Mouse (Mus musculus): ENCODE results near the gene Wdr77. TPM values are rescaled to one million over a fixed set of nuclear protein-coding genes. Genes with fewer than 3 reads are reported as not detected.

The Wdr77 gene
- polyA plus RNA-seq, 1 experiment: 56.9 TPM

GRCm38 (mm10) chr3:105931095-105931494 lies 28.1 kb upstream of the Wdr77 start:
- H3K27ac ChIP-seq (ENCODE audit: insufficient read depth, low read length): no peak overlapping the region
- TF ChIP-seq POLR2A (IDR thresholded peaks at IDR 0.05; ENCODE audit: borderline replicate concordance, insufficient read depth, low read length) (no peak), CTCF (IDR thresholded peaks at IDR 0.05; ENCODE audit: borderline replicate concordance, insufficient read depth, low read depth, low read length) (no peak)
- DNase-seq: no peak
- H3K4me1 ChIP-seq (ENCODE audit: control insufficient read depth, insufficient read depth, low read length): no peaks in the 10 kb centered on the region
- no peak overlapping the region for H3K4me3 ChIP-seq (replicated peaks; ENCODE audit: insufficient read depth, low read depth, low read length)
- 93% methylated on average over 2 of the region's 2 CpGs for WGBS
- no peaks in the 10 kb centered on the region for H3K27me3 ChIP-seq (ENCODE audit: control insufficient read depth, insufficient read depth, low read length)

- no peak for TF ChIP-seq CTCF (IDR thresholded peaks at IDR 0.05; ENCODE audit: borderline replicate concordance, insufficient read depth, low read depth, low read length)
- no peak for TF ChIP-seq POLR2A (IDR thresholded peaks at IDR 0.05; ENCODE audit: borderline replicate concordance, insufficient read depth, low read length)
- H3K4me3 ChIP-seq (replicated peaks; ENCODE audit: insufficient read depth, low read depth, low read length): no peak within 1 kb of the TSS
- no peak within 1 kb of the TSS for H3K27ac ChIP-seq (ENCODE audit: insufficient read depth, low read length)
- 81% methylated on average over 8 of the region's 8 CpGs for WGBS
- DNase-seq: no peak
- H3K4me1 ChIP-seq (ENCODE audit: control insufficient read depth, insufficient read depth, low read length): no peaks in the 10 kb centered on the region
- H3K27me3 ChIP-seq (ENCODE audit: control insufficient read depth, insufficient read depth, low read length): no peaks in the 10 kb centered on the region
These were observed 26.7 kb upstream of the Wdr77 start, which contains the start of gene I830077J02Rik for GRCm38 (mm10) chr3:105932240-105933071. Gene I830077J02Rik, minus strand, starts transcription at chr3:105932664.

GRCm38 (mm10) chr3:105933926-105934325 lies 25.2 kb upstream of the Wdr77 start:
- WGBS: 85% methylated on average over 6 of the region's 6 CpGs
- DNase-seq: no peak

GRCm38 (mm10) chr3:105935033-105935432 lies 24.1 kb upstream of the Wdr77 start:
- TF ChIP-seq CTCF (IDR thresholded peaks at IDR 0.05; ENCODE audit: borderline replicate concordance, insufficient read depth, low read depth, low read length): no peak
- no peak for TF ChIP-seq POLR2A (IDR thresholded peaks at IDR 0.05; ENCODE audit: borderline replicate concordance, insufficient read depth, low read length)
- DNase-seq: peak in 1 of 2 experiments; percentile 18
- Histone ChIP-seq H3K4me3 (replicated peaks; ENCODE audit: insufficient read depth, low read depth, low read length) (no peak overlapping the region), H3K27me3 (ENCODE audit: control insufficient read depth, insufficient read depth, low read length) (no peaks in the 10 kb centered on the region), H3K4me1 (ENCODE audit: control insufficient read depth, insufficient read depth, low read length) (no peaks in the 10 kb centered on the region), H3K27ac (ENCODE audit: insufficient read depth, low read length) (no peak overlapping the region)
- 23% methylated on average over 5 of the region's 5 CpGs for WGBS

More at GRCm38 (mm10) chr3:105933926-105934325, 25.2 kb upstream of the Wdr77 start:
- Histone ChIP-seq H3K4me1 (ENCODE audit: control insufficient read depth, insufficient read depth, low read length) (no peaks in the 10 kb centered on the region), H3K27me3 (ENCODE audit: control insufficient read depth, insufficient read depth, low read length) (no peaks in the 10 kb centered on the region), H3K27ac (ENCODE audit: insufficient read depth, low read length) (no peak overlapping the region), H3K4me3 (replicated peaks; ENCODE audit: insufficient read depth, low read depth, low read length) (no peak overlapping the region)
- TF ChIP-seq POLR2A (IDR thresholded peaks at IDR 0.05; ENCODE audit: borderline replicate concordance, insufficient read depth, low read length) (no peak), CTCF (IDR thresholded peaks at IDR 0.05; ENCODE audit: borderline replicate concordance, insufficient read depth, low read depth, low read length) (no peak)

- H3K27ac ChIP-seq (ENCODE audit: insufficient read depth, low read length): no peak overlapping the region
- no peaks in the 10 kb centered on the region for H3K4me1 ChIP-seq (ENCODE audit: control insufficient read depth, insufficient read depth, low read length)
- no peak for DNase-seq
- H3K4me3 ChIP-seq (replicated peaks; ENCODE audit: insufficient read depth, low read depth, low read length): no peak overlapping the region
- WGBS: 91% methylated on average over 4 of the region's 4 CpGs
- H3K27me3 ChIP-seq (ENCODE audit: control insufficient read depth, insufficient read depth, low read length): no peaks in the 10 kb centered on the region
- TF ChIP-seq POLR2A (IDR thresholded peaks at IDR 0.05; ENCODE audit: borderline replicate concordance, insufficient read depth, low read length): no peak
- no peak for TF ChIP-seq CTCF (IDR thresholded peaks at IDR 0.05; ENCODE audit: borderline replicate concordance, insufficient read depth, low read depth, low read length)
These were observed 23.1 kb upstream of the Wdr77 start for GRCm38 (mm10) chr3:105936111-105936510.

GRCm38 (mm10) chr3:105951348-105951747 lies 7.8 kb upstream of the Wdr77 start:
- Histone ChIP-seq H3K4me1 (ENCODE audit: control insufficient read depth, insufficient read depth, low read length) (no peaks in the 10 kb centered on the region), H3K27me3 (ENCODE audit: control insufficient read depth, insufficient read depth, low read length) (no peaks in the 10 kb centered on the region), H3K4me3 (replicated peaks; ENCODE audit: insufficient read depth, low read depth, low read length) (no peak overlapping the region), H3K27ac (ENCODE audit: insufficient read depth, low read length) (no peak overlapping the region)
- TF ChIP-seq CTCF (IDR thresholded peaks at IDR 0.05; ENCODE audit: borderline replicate concordance, insufficient read depth, low read depth, low read length) (no peak), POLR2A (IDR thresholded peaks at IDR 0.05; ENCODE audit: borderline replicate concordance, insufficient read depth, low read length) (no peak)
- DNase-seq: no peak
- WGBS: 85% methylated on average over 7 of the region's 7 CpGs

GRCm38 (mm10) chr3:105957235-105957634 lies 1.9 kb upstream of the Wdr77 start:
- no peak overlapping the region for H3K27ac ChIP-seq (ENCODE audit: insufficient read depth, low read length)
- 91% methylated on average over 1 of the region's 1 CpGs for WGBS
- no peak for DNase-seq
- H3K4me1 ChIP-seq (ENCODE audit: control insufficient read depth, insufficient read depth, low read length): no peaks in the 10 kb centered on the region; the same call in 1 of the 2 replicates
- no peaks in the 10 kb centered on the region for H3K27me3 ChIP-seq (ENCODE audit: control insufficient read depth, insufficient read depth, low read length)
- TF ChIP-seq CTCF (IDR thresholded peaks at IDR 0.05; ENCODE audit: borderline replicate concordance, insufficient read depth, low read depth, low read length): no peak
- no peak for TF ChIP-seq POLR2A (IDR thresholded peaks at IDR 0.05; ENCODE audit: borderline replicate concordance, insufficient read depth, low read length)
- peak overlapping the region; percentile 25 for H3K4me3 ChIP-seq (replicated peaks; ENCODE audit: insufficient read depth, low read depth, low read length)

- no peak for TF ChIP-seq CTCF (IDR thresholded peaks at IDR 0.05; ENCODE audit: borderline replicate concordance, insufficient read depth, low read depth, low read length)
- TF ChIP-seq POLR2A (IDR thresholded peaks at IDR 0.05; ENCODE audit: borderline replicate concordance, insufficient read depth, low read length): no peak
- Histone ChIP-seq H3K4me3 (replicated peaks; ENCODE audit: insufficient read depth, low read depth, low read length) (peak overlapping the region; percentile 69), H3K4me1 (ENCODE audit: control insufficient read depth, insufficient read depth, low read length) (no peaks in the 10 kb centered on the region; the same call in 1 of the 2 replicates), H3K27ac (ENCODE audit: insufficient read depth, low read length) (no peak overlapping the region), H3K27me3 (ENCODE audit: control insufficient read depth, insufficient read depth, low read length) (no peaks in the 10 kb centered on the region)
- 24% methylated on average over 5 of the region's 5 CpGs for WGBS
- no peak for DNase-seq
These were observed 965 bp upstream of the Wdr77 start for GRCm38 (mm10) chr3:105958204-105958603.
